Mouse (Mus musculus) urinary bladder, adult 18-20 months (tissue): ENCODE data around the gene Chga.
A peak's percentile ranks its signal among the peaks of the same experiment; 100 is the strongest.

Experiments used
- DNase-seq, 2 experiments: peaks; one replicate each; pipeline ENCODE4 v3.0.0; 2022; ENCODE audit warnings: low spot score in 2 of 2, mixed read lengths in 2 of 2

Gene Chga

DNA sequence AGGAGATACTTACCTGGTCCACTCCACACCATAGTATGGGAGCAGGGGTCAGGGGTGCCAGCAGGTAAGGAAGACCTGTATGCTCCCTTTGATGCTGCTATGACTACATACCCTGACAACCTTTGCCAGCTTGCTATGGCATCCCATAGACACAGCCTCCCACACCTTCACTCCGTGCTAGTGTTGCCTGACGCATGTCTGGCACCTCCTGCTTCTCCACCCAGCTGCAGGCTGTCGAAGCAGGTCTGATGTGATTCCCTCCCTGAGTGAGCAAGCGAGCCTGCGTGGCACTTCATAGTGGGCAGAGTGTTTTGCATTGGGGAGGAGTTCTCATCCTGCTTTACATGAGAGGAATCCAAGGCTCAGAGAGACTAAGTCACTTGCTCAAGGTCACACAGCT, 2.6 kb downstream of the Chga start:
- no peak for DNase-seq

DNA sequence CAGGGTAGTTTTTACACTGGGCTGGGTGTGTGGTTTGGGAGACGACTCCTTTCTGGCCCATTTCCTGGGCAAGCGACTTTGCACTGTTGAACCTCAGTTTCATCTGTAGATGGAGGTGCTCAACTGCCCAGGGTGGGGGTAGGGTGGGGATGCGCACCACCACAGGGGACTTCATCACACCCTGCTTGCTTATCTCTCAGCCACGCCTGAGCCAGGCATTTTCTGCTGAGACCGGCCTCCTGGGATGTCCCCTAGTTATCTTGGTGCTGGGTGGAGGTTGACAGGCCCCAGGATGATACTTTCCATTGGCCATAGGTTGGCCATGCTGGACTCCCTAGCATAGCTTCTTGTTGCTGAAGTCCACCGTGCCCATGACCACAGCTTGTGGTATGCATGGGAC, 10.3 kb downstream of the Chga start:
- DNase-seq: no peak

GRCm38 (mm10) chr12:102566951-102567350, 12.2 kb downstream of the Chga start:
- no peak for DNase-seq

DNA sequence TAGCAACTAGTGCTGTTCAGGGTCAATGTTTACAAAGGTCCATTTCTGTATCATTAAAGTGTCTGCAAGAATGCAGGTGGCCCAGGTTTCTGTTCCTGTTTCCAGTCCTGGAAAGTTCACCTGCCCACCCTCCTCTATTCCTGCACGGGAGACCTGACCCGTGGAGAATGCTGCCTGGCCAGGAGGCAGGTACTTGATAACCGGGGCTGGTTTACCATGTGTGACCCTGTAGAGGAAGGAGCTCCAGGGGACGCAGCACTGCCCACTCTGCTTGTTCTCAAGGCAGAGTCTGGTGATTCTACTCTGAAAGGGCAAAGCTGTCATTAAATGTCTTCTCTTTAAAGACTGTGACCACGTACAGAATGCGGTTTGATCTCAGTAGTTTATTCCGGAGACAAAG, 13.4 kb downstream of the Chga start:
- DNase-seq: no peak

DNA sequence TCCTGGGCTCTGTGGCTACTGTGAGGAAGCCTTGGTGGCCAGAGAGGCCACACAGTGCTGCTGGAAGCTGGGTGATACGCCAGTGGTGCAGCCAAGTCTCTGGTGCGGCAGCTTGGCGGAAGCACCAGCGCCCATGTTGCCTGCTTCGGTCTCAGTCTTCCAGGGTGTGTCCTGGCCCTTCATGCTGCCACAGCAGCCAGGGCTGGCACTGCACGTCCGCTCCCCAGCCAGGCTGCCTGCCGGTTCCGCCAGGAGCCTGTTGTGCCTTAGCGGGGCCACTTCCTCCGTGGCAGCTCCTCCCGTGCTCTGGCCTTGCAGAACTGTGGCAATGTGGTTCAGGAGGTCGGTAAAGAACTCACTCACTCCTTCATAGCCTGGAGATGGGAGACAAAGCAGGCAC, 15.3 kb downstream of the Chga start:
- DNase-seq: no peak

DNA sequence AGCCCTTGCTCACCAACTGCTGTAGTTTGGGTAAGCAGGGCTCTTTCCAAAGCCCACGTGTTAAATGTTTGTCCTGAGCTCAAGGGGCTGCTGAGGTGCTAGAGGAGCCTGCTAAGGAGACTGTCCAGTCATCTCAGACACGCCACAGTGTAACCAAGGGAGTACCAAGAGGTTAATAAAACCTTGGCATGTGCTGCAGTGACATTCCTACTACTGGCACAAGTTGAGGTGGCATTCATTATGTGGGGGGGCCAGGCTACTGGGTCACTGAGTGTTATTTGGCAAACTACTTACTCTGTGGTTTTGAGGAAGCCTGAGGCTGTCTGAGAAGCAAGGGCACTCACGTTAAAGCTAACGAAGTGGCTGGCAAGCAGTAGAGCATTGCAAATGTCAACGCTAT, 16.0 kb downstream of the Chga start:
- no peak for DNase-seq

DNA sequence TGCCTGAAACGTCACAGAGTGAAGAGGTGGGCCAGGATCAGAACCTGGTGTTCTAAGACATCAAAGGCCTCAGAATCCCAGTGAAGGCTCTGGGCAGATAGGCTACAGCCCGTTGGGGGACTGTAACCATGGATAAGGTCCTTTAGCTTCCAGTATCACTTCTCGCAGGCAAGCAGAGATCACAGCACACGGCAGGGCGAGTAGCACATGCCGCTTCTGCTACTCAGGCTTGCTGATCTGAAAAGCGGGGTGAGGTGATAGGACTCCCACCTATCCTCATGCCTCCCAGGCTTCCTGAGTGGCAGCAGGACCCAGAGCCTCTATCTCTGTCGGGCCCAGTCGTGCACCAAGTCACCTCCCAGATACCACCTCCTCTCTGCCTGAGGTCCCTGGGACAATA, 16.9 kb downstream of the Chga start:
- no peak for DNase-seq

- no peak for DNase-seq
Observed at GRCm38 (mm10) chr12:102573036-102573435, 18.3 kb downstream of the Chga start.

DNA sequence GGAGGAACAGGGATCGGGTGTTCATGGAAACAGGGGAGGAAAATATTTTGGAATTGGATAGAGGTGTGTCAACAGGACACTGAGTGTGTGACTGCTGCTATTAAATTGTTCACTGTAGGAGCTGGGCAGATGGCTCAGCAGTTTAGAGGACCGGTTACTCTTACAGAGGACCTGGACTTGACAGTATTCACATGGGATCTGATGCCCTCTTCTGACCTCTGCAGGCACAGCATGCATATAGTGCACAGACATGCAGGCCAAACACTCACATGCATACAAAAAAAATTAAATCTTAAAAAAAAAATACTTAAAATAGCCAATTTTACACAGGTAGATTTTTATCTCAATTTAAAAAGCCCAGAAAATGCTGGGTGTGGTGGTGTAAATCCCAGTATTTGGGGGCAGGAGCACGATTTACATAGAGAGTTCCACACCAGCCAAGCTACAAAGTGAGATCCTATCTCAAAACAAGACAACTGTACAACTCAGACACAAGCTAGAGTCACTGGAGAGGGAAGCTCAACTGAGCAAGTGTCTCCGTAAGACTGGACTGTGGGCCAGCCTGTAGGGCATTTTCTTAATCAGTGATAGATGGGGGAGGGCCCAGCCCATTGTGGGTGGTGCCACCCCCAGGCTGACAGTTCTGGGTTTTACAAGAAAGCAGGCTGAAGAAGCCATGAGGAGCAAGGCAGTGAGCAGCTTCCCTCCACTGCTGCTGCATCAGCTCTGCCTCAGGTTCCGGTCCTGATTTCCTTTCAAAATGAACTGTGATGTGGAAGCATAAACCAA, 21.0 kb downstream of the Chga start:
- DNase-seq: no peak

DNA sequence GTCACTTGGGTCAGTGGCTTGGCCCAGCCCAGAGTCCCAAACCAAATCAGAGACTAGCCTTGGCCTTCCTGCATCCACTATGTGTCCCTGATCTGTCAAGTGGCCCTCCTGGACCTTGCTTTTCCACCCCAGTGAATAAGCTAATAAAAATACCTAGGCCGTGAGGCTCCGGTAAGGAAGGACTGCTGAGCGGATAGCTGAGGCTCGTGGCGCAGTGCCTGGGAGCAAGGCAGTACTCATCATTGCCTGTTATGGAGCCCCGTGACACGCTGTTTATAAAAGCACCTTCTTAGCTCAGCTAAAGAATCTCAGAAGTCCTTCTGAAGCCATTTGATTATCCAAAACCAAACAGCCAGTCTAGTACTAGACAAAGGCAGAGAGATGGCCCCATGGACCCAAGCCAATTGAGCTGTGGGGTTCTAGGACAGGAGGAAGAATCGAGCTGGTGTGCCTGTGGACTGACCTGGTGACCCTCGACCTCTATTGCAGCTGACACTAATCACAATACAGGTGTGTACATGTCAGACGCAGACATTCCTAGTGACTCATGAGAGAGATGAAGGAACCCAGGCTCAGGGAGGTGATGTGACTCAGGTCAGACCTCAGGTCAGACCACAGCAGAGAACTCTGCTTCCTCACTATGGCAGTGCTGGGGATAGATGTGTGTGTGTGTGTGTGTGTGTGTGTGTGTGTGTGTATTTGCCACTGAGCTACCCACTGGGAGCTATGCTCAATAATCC, 22.1 kb downstream of the Chga start:
- DNase-seq: no peak

- DNase-seq: peak; percentile 39 to 55
Observed at GRCm38 (mm10) chr12:102579041-102579440, 24.3 kb downstream of the Chga start.

GRCm38 (mm10) chr12:102581579-102582196, 26.9 kb downstream of the Chga start:
- DNase-seq: no peak

DNA sequence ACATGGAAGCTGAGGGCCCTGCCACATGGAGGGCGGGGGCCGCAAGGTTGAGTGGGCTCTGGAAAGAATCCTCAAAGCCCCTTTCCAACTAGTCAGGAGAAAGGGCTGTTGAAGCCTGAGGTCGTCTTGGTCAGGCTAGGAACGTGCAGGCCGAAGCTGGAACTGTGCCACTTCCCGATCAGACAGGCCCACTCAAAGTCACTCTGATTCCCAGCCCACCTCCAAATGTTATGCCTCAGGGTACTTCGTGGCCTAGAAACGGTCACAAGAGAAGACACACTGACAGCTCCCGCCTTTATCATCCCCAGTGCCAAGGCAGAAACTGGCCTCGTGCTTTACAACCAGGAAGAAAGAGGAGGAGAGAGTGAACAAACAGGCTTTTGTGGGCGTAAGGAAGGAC, 27.7 kb downstream of the Chga start:
- no peak for DNase-seq

DNA sequence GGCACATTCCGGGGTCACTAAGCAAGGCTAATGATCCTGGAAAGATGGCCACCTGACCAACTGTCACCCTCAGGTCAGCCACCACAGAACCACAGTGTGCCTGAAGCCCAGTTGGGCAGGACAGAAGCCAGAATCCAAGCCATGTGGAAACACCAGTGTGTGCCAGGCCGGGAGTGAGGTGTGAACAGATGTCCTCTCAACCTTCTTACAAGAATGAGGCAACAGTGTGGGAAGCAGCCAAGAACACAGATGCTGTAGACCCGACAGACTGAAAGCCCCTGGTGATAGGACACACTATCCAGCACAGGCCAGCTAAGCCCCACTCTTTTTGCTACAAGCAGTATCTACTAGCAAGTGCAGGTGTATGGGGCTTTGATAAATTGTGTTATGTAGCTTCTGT, 30.6 kb downstream of the Chga start:
- no peak for DNase-seq

DNA sequence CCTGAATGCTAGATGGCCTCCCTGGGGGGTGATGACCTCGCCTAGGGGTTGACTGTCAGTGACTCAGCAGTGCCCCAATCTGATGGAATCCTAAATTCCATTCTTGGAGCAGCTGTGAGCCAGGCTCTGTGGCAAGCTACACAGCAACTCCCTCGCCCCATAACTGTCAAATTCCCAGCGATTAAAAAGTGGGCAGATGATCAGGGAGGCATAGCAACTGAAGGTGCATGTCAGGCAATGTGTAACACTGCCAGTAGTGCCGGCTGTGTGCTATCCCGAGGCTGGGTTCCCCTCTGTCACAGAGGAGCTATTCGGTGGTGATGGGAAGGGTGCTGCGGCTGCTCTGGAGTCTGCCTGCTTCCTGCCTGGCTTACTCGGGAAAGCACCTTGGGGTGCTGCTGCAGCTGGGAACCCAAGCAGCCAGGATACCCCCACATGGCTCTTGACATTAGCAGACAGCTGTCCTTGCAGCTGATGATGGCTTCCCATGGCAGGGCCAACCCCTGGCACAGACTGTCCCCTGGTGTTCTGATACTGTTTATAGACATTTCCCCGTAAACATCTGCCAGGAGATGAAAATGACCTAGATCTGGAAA, 31.6 kb downstream of the Chga start:
- DNase-seq: peak in 1 of 2 experiments; percentile 11

- DNase-seq: no peak
Observed at GRCm38 (mm10) chr12:102587106-102587505, 32.3 kb downstream of the Chga start.

DNA sequence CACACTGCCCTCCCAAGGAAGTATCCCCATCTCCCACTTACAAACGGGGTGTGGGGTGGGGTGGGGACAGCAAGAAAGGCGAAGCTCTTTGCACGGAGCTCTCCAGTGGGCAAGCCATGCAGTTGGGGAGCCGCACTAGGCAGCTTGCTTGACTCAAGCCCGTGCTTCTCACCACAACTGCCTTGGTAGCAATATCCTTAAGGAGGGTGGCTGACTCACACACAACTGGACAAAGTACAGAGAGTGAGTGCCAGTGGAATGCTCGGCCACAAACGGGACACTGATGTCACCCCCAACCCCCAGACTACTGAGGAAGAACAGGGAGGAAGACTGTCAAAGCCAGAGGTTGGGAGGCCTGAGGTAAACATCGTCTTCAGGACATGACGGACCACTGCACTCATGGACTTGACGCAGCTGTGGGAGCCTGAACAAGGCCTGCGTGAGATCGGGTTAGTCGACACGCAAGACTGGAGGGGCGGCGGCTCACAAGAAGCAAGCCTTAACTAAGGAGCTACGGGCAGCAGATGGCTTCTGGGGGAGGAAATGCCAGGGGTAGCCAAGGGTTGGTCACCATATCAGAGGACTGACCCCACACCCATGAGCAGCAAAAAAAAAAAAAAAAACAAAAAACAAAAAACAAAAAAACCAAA, 36.1 kb downstream of the Chga start:
- no peak for DNase-seq

- DNase-seq: no peak
Observed at GRCm38 (mm10) chr12:102593699-102594098, 38.9 kb downstream of the Chga start.

DNA sequence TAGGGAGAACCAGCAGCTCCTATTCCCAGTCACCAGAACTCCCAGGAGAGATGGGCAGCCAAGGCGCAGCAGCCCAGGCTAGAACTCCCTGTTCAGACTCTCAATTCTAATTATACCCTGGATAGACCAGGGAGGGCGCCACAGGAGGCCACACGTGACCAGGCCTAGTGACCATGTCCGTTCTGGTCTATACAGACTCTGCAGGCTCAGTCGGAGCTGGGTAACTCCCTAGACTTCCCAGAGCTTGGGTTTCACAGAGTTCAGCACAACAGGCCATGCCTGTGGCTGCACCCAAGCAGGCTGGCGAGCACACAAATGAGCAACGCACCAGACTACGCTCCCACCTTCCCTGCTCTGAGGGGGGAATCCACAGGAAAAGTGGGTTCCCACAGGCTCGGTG, 39.9 kb downstream of the Chga start:
- no peak for DNase-seq

DNA sequence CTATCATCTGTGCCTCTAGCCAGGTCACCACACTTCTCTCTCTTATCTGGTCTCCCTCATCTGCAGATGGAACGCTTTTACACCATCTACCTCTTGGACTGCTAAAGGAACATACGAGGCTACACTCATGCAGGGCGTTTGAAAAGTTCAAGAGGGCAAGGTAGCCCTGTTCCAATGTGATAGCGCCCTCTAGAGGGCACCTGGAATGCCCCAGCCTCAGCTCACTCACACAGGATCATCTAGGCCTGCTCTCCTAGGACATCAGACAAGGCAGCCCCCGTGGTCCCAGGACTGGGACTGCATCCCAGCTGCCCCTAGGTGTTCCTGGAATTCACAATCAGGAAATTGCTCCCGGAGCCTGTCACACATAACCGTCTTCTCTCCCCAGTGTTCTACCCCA, 41.6 kb downstream of the Chga start:
- no peak for DNase-seq

DNA sequence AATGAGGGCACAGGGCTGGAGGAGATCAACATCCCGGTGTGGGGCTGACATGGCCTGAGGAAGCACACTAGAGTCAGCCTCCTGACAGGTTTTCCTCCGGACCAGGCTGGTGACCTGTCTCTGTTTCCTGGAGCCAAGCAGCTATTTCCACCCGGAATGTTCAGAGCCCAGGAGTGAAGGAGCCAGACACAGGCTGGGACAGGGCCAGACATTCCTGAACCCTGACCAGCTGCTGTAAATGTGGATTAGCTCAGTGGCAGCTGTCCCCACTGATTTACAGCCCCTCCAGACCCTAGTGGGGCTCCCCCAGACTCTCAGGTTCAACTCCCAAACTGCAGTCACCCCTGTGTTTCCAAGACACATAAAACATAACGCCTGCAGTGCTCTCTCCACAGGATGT, 42.7 kb downstream of the Chga start:
- DNase-seq: no peak

GRCm38 (mm10) chr12:102598535-102598934, 43.8 kb downstream of the Chga start:
- DNase-seq: no peak
